Mouse (Mus musculus) left cerebral cortex, postnatal 10 days (tissue): Measurements from ENCODE around the gene Atf3. TPM values are rescaled to one million over a fixed set of nuclear protein-coding genes. Genes with fewer than 3 reads are reported as not detected.

Experiments used
- DNase-seq, 2 experiments: peaks; one replicate each; pipeline ENCODE4 v3.0.0; 2021 to 2022; ENCODE audit warnings: low spot score in 2 of 2, mixed read lengths in 1 of 2; ENCODE audit errors: extremely low spot score in 1 of 2
- intact Hi-C: fragments of 180-260 bp; cut with DNase I; formaldehyde crosslinking; loops from one replicate; pipeline ENCODE4 v1.15.1; 2025
- total RNA-seq, 2 experiments: library from RNA; stranded (reverse); gene quantifications; 2 replicates each; pipeline ENCODE4 v1.2.3; 2021

Atf3 gene
- total RNA-seq, 2 experiments from 2014 or later, result 0.39 to 0.77 TPM

DNA sequence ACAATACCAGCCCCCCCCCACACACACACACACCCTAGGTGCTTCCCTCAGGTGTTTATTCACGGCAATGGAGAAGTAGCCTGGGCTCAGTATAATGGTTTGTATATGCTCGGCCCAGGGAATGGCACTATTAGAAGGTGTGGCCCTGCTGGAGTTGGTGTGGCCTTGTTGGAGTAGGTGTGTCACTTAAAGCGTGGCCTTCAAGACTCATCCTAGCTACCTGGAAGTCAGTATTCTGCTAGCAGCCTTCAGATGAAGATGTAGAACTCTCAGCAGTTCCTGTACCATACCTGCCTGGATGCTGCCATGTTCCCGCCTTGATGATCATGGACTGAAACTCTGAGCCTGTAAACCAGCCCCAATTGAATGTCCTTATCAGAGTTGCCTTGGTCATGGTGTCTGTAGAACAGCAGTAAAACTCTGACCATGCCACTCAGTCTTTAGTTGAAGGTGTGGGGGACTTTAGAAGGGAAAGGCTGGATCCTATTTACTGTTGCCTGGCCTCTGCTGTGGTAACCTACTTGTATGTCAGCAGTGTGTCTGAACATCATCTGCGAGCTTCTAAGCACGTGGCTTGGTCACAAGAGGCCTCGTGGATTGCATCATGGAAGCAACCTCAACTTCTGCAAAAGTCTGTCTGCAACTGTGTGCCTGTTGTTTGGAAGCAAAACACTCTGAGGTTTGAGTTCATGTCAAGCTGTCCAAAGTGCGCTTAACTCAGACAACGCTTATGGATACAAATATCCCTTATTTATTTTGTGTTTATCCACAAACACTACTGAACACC is 16.8 kb downstream of the Atf3 start:
- intact Hi-C loops, result no loop called here
- DNase-seq, result no peak

DNA sequence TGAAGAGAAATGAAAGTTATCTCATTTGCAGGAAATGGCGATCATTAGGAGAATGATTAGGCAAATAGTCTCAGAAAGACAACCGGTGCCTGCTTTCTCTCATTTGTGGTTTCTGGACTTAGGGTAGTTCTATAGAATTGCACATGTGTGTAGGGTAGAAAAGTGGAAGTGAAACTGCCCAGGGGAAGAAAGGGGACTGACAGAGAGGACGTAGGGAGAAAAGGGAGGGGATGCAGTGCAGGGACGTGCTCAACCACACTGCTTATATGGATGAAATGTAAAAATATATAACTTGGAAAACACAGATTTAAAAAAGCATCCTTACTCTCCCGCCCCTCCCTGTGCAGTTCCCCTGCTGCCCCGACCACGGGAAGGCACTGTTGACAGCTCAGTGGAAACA is 19.9 kb downstream of the Atf3 start:
- intact Hi-C loops, result no loop called here
- DNase-seq, result no peak

DNA sequence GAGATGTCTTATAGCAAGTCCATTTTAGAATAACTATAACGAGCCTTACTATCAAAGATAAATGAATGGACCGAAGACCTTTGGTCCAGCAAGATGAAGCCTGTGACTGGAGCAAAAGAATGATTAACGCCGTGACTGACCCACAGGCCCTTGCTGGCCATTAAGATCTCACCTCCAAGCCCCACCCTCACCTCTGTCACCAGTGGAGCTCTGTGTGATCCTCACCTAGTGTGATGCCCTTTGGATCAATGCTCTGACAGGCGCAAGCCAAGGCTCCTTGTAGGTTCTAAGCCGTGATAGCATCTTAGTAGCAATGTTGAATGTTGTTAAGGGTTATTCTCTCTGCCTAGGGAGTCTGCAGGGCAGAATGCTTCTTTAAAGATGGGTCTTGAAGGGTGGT is 21.8 kb downstream of the Atf3 start:
- intact Hi-C loops, result no loop called here
- no peak for DNase-seq

GRCm38 (mm10) chr1:191193657-191194424 is 24.0 kb downstream of the Atf3 start:
- intact Hi-C loops, result no loop called here
- DNase-seq, result peak in 1 of 2 experiments; percentile 44

- DNase-seq, result no peak
- intact Hi-C loops, result no loop called here
Measured at GRCm38 (mm10) chr1:191192751-191193150, 25.1 kb downstream of the Atf3 start.

DNA sequence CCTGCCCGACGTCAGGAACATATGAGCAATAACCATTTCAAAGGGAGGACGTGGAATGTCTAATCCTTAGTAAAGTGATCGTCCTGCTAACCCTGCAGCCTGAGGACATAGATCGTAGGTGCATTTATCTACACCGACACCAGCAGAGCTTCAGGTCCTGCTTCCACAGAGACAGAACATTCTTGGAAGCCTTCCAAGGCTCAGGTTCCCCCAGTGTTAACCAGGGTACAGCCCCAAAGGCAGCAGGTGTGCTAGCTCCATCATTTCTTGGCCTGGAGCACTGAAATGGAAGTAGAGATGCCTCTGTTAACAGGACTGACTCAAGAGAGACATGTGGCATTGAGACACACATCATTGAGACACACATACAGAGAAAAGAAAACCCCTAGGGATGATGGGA is 25.6 kb downstream of the Atf3 start:
- DNase-seq, result no peak
- intact Hi-C loops, result no loop called here

- intact Hi-C loops, result no loop called here
- no peak for DNase-seq
Measured at GRCm38 (mm10) chr1:191189671-191190372, 28.0 kb downstream of the Atf3 start.

GRCm38 (mm10) chr1:191186386-191186770 is 31.5 kb downstream of the Atf3 start:
- peak in 1 of 2 experiments; percentile 55 for DNase-seq
- intact Hi-C loops, result no loop called here

GRCm38 (mm10) chr1:191185761-191186385 is 32.0 kb downstream of the Atf3 start:
- intact Hi-C loops, result no loop called here
- no peak for DNase-seq

- DNase-seq, result peak in 1 of 2 experiments; percentile 47
- intact Hi-C loops, result loop anchor here (5.0 kb wide), 1 partner anchor 87 kb away; no protein-coding TSS in a partner anchor
Measured at GRCm38 (mm10) chr1:191184841-191185251, 33.0 kb downstream of the Atf3 start.

DNA sequence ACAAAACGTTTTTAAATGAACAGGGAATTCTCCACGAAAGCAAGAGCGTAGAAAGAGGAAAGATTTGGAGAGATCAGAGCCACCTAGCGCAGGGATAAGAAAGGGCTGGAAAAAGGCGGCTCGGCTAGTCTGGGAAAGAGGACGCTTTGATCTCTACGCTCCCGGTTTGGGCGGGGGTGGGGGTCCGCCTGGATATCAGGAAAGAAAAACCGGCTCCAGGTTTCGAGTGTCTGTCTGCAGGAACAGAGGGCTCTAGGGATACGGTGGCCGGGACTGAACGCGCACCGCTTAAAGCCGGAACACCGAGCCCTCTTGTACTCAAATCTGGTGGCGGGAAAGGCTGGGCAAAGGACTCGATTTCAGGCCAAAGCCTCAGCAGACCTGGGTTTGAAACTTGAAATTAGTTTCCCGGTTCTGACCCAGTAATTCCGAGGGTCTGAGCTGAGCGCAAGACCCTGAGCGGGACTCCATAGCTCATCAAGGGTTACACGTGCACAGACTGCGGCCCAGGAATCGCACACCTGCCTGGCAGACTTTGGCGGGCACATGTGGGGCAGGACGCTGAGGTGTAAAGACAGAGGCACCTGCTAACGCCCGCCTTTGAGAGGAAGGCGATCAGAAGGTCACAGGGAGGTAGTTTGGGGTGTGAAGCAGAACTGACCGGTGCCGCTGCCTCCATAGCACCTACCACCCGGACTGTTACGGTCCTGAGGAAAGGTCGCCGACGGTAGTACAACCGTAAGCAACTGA is 33.6 kb downstream of the Atf3 start:
- intact Hi-C loops, result loop anchor here (5.0 kb wide), 1 partner anchor 88 kb away; no protein-coding TSS in a partner anchor
- DNase-seq, result peak in 1 of 2 experiments; percentile 41

DNA sequence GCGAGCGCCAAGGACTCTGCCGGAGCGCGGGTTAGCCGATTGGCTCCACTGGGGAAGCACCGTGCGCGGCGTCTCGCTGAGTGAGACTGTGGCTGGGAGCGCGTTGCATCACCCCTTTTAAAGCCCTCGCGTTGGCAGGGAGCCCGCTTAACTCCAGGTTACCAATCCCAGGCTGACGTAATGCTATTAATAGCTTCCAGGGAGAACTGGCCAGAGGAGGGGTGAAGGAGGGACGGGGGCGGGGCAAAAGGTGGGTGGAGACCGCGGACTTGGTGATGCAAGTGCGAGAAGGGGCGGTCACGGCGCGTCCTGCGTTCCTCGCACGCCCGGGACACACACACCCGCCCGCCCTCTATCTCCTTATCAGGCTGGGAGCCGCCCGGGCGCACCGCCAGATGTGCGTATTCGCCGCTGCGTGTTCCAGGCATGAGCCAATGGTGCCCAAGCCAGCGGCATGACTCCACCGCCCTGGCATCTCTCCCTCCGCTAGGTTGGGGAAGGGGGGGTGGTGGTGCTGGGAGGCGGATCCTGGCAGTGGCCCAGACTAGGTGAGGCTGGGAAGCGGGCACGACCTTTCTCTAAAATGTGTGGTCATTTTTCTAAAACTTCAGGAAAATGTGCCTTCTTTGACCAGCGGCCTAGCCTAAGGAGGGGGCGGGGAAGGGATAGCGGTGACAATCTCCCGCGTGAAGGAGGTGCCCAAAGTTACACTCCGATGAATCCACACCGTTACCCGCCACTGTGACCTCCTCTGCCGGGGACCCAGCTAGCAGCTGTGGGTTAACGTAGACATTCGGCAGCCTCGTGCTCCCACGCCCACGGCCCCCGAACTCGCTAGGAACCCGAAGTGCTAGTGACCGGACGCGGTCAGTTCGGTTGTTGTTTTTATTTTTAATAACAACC is 34.4 kb downstream of the Atf3 start:
- peak; percentile 67 to 97 for DNase-seq
- intact Hi-C loops, result loop anchor here (5.0 kb wide), 1 partner anchor 89 kb away; no protein-coding TSS in a partner anchor

DNA sequence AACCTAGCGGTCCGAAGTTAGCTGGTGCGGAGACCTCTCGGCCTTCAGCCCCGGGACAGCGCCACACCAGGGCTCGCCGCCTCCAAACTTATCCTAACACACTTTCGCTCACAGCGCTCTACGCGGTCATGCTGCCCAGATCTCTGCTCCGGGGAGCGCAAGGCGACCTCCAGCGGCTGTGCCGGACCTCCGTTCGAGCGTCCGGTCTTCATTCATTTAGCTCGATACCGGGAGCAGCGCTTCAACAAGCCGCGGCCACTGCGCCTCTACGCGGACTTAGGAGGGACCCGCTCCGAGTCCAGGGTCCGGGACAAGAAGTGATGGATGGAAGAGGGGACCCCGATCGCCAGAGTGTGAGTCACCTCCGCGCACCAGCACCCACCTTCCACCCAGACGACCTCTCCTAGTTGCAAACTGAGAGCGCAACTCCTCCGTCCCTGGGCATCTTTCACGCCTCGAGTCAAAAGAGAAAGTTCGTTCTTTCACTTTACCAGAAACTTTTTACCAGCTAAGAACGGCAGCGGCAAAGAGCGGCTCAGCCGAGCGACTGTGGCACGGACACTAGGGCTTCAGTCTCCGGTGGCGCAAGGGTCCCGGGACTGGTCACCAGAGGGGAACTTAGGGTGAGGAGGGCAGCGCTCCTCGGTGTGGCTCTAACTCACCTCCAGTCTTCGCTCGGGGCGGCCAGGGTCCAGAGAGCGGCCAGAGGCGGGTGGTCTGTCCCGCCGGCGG is 35.2 kb downstream of the Atf3 start:
- intact Hi-C loops, result loop anchor here (5.0 kb wide), 1 partner anchor 90 kb away; no protein-coding TSS in a partner anchor
- peak in 1 of 2 experiments; percentile 73 for DNase-seq

DNA sequence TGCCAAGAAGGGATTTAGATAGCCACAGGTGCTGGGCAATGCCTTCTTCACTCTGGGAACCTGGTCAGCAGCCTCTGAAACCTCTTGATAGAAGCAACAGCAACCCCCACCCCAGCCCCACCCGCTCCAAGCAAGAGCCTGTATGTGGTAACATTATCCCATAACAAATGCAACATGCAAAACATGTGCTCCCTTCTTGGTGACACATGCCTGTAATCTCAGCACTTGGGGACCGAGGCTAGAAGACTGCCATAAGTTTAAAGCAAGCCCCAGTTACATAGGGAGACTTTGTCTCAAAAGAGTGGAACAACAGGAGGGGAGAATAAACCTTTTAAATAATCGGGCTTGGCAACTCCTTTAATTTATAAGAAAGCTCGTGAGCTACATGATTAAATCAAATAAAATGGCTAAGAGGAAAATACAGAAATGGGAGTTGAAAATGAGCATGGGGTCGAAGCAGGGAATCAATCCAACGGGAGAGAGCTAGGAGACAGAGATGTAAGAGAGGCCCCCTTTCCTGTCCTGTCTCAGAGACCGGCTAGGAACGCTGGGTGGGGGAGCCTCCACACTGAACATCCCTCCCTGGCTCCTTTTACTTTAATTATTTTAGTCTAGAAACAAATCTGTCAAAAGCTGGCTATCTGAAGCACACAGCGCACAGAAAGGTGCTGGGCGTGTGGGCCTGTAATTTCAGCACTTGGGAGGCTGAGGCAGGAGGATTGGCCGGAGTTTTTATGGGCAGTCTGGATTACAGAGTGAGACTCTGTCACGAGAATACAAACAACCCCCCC is 36.2 kb downstream of the Atf3 start:
- intact Hi-C loops, result loop anchor here (5.0 kb wide), 1 partner anchor 91 kb away; no protein-coding TSS in a partner anchor
- no peak for DNase-seq

- intact Hi-C loops, result loop anchor here (5.0 kb wide), 1 partner anchor 92 kb away; no protein-coding TSS in a partner anchor
- no peak for DNase-seq
Measured at GRCm38 (mm10) chr1:191180397-191180796, 37.4 kb downstream of the Atf3 start.

GRCm38 (mm10) chr1:191179846-191180245 is 38.0 kb downstream of the Atf3 start:
- DNase-seq, result no peak
- intact Hi-C loops, result loop anchor here (5.0 kb wide), 1 partner anchor 92 kb away; no protein-coding TSS in a partner anchor
